Mouse (Mus musculus): ENCODE results near the gene Izumo2. TPM values are rescaled to one million over a fixed set of nuclear protein-coding genes. Genes with fewer than 3 reads are reported as not detected.
A peak's percentile ranks its signal among the peaks of the same experiment; 100 is the strongest.

Izumo2 gene
- total and polyA plus RNA-seq, 3 experiments, result not detected

- dilution Hi-C loops (cut with MboI; ENCODE audit: extremely low pct_ligation_motif_present, extremely low pct_unique_long_range_greater_than_20kb, low sequenced_read_pairs) (no loop called here), in situ Hi-C loops (cut with MboI; ENCODE audit: low pct_ligation_motif_present, low pct_unique_long_range_greater_than_20kb, low sequenced_read_pairs) (no loop called here)
- Histone ChIP-seq H3K4me1 (ENCODE audit: control insufficient read depth in 1 of 2, insufficient read depth in 2 of 2) (no peaks in the 10 kb centered on the region), H3K36me3 (replicated peaks in 1 of 2; ENCODE audit: control insufficient read depth in 1 of 2, insufficient read depth in 1 of 2, low read length in 1 of 2) (no peaks in the 10 kb centered on the region), H3K27me3 (replicated peaks) (no peaks in the 10 kb centered on the region), H3K9ac (ENCODE audit: insufficient read depth, low read depth) (no peak overlapping the region), H3K4me3 (replicated peaks in 1 of 3; ENCODE audit: low read depth in 2 of 3, low read length in 2 of 3, poor library complexity in 1 of 3) (no peak overlapping the region), H3K9me3 (replicated peaks; ENCODE audit: low read length) (no peaks in the 10 kb centered on the region), H3K79me2 (replicated peaks; ENCODE audit: control insufficient read depth, extremely low read depth, insufficient read depth, poor library complexity, severe bottlenecking) (no peaks in the 10 kb centered on the region), H3K27ac (ENCODE audit: insufficient read depth, low read depth) (no peak overlapping the region), H3K4me2 (ENCODE audit: insufficient read depth, low read depth, poor library complexity, severe bottlenecking) (no peak overlapping the region)
- no peak for TF ChIP-seq ZC3H11A (IDR thresholded peaks at IDR 0.05; ENCODE audit: low read depth, low read length)
- no peak for TF ChIP-seq MYC (IDR thresholded peaks at IDR 0.05; ENCODE audit: low read depth, low read length)
- no peak for TF ChIP-seq TBP (conservative IDR thresholded peaks at IDR 0.05; ENCODE audit: low read depth, low read length)
- no peak for TF ChIP-seq USF1 (IDR thresholded peaks at IDR 0.05; ENCODE audit: low read depth, low read length)
- peak; percentile 58 to 61 for TF ChIP-seq CTCF (conservative IDR thresholded peaks at IDR 0.05 in 1 of 2, IDR thresholded peaks at IDR 0.05 in 1 of 2; ENCODE audit: low read depth in 2 of 2, low read length in 2 of 2)
- no peak for TF ChIP-seq CHD2 (IDR thresholded peaks at IDR 0.05; ENCODE audit: low read length)
- peak; percentile 32 for TF ChIP-seq RAD21 (IDR thresholded peaks at IDR 0.05; ENCODE audit: low read depth, low read length)
- no peak for TF ChIP-seq GABPA (IDR thresholded peaks at IDR 0.05; ENCODE audit: insufficient replicate concordance, low read depth, low read length)
- peak; percentile 34 for DNase-seq (ENCODE audit: extremely low read depth)
Measured at GRCm38 (mm10) chr7:44704363-44704762, 4.2 kb upstream of the Izumo2 start.

GRCm38 (mm10) chr7:44705086-44705485 lies 3.5 kb upstream of the Izumo2 start:
- Histone ChIP-seq H3K27me3 (replicated peaks) (no peaks in the 10 kb centered on the region), H3K4me1 (ENCODE audit: control insufficient read depth in 1 of 2, insufficient read depth in 2 of 2) (no peaks in the 10 kb centered on the region), H3K9ac (ENCODE audit: insufficient read depth, low read depth) (no peak overlapping the region), H3K79me2 (replicated peaks; ENCODE audit: control insufficient read depth, extremely low read depth, insufficient read depth, poor library complexity, severe bottlenecking) (no peaks in the 10 kb centered on the region), H3K36me3 (replicated peaks in 1 of 2; ENCODE audit: control insufficient read depth in 1 of 2, insufficient read depth in 1 of 2, low read length in 1 of 2) (no peaks in the 10 kb centered on the region), H3K4me3 (replicated peaks in 1 of 3; ENCODE audit: low read depth in 2 of 3, low read length in 2 of 3, poor library complexity in 1 of 3) (no peak overlapping the region), H3K4me2 (ENCODE audit: insufficient read depth, low read depth, poor library complexity, severe bottlenecking) (no peak overlapping the region), H3K9me3 (replicated peaks; ENCODE audit: low read length) (peaks cover 2% of the 10 kb centered on the region), H3K27ac (ENCODE audit: insufficient read depth, low read depth) (no peak overlapping the region)
- DNase-seq (ENCODE audit: extremely low read depth), result no peak
- in situ Hi-C loops (cut with MboI; ENCODE audit: low pct_ligation_motif_present, low pct_unique_long_range_greater_than_20kb, low sequenced_read_pairs), result no loop called here
- TF ChIP-seq ZKSCAN1 (IDR thresholded peaks at IDR 0.05; ENCODE audit: borderline replicate concordance, low read depth, low read length) (no peak), CTCF (conservative IDR thresholded peaks at IDR 0.05 in 1 of 2, IDR thresholded peaks at IDR 0.05 in 1 of 2; ENCODE audit: low read depth in 2 of 2, low read length in 2 of 2) (0 out of 4 replicates have a peak, but pooled peaks of 1 of the 2 experiments have one; percentile 2)
- dilution Hi-C loops (cut with MboI; ENCODE audit: extremely low pct_ligation_motif_present, extremely low pct_unique_long_range_greater_than_20kb, low sequenced_read_pairs), result no loop called here

GRCm38 (mm10) chr7:44706322-44706721 lies 2.2 kb upstream of the Izumo2 start:
- H3K79me2 ChIP-seq (replicated peaks; ENCODE audit: control insufficient read depth, extremely low read depth, insufficient read depth, poor library complexity, severe bottlenecking), result no peaks in the 10 kb centered on the region
- peaks cover 2% of the 10 kb centered on the region for H3K9me3 ChIP-seq (replicated peaks; ENCODE audit: low read length)
- in situ Hi-C loops (cut with MboI; ENCODE audit: low pct_ligation_motif_present, low pct_unique_long_range_greater_than_20kb, low sequenced_read_pairs), result no loop called here
- no peak overlapping the region for H3K27ac ChIP-seq (ENCODE audit: insufficient read depth, low read depth)
- no peak overlapping the region for H3K4me3 ChIP-seq (replicated peaks in 1 of 3; ENCODE audit: low read depth in 2 of 3, low read length in 2 of 3, poor library complexity in 1 of 3)
- peak; percentile 41 for DNase-seq (ENCODE audit: extremely low read depth)
- dilution Hi-C loops (cut with MboI; ENCODE audit: extremely low pct_ligation_motif_present, extremely low pct_unique_long_range_greater_than_20kb, low sequenced_read_pairs), result no loop called here
- H3K4me2 ChIP-seq (ENCODE audit: insufficient read depth, low read depth, poor library complexity, severe bottlenecking), result no peak overlapping the region
- no peak for TF ChIP-seq TBP (conservative IDR thresholded peaks at IDR 0.05; ENCODE audit: low read depth, low read length)
- no peak for TF ChIP-seq CHD2 (IDR thresholded peaks at IDR 0.05; ENCODE audit: low read length)
- no peak for TF ChIP-seq USF1 (IDR thresholded peaks at IDR 0.05; ENCODE audit: low read depth, low read length)
- TF ChIP-seq RAD21 (IDR thresholded peaks at IDR 0.05; ENCODE audit: low read depth, low read length), result peak; percentile 22
- TF ChIP-seq CTCF (conservative IDR thresholded peaks at IDR 0.05 in 1 of 2, IDR thresholded peaks at IDR 0.05 in 1 of 2; ENCODE audit: low read depth in 2 of 2, low read length in 2 of 2), result peak in 1 of 2 experiments; percentile 37; a peak in 2 of 4 replicates
- no peak for TF ChIP-seq PAX5 (IDR thresholded peaks at IDR 0.05; ENCODE audit: low read length)
- TF ChIP-seq NRF1 (IDR thresholded peaks at IDR 0.05; ENCODE audit: low read depth, low read length), result no peak
- TF ChIP-seq NELFE (IDR thresholded peaks at IDR 0.05; ENCODE audit: low read depth, low read length), result no peak
- no peak for TF ChIP-seq IRF4 (IDR thresholded peaks at IDR 0.05; ENCODE audit: low read depth, low read length)
- TF ChIP-seq MAX (IDR thresholded peaks at IDR 0.05; ENCODE audit: low read length), result no peak
- TF ChIP-seq ZMIZ1 (IDR thresholded peaks at IDR 0.05; ENCODE audit: low read depth, low read length), result no peak
- TF ChIP-seq ZNF384 (IDR thresholded peaks at IDR 0.05; ENCODE audit: low read depth, low read length), result peak; percentile 40; the same call in 1 of the 2 replicates
- TF ChIP-seq E2F4 (IDR thresholded peaks at IDR 0.05; ENCODE audit: insufficient replicate concordance, low read depth, low read length), result no peak
- no peak for TF ChIP-seq USF2 (conservative IDR thresholded peaks at IDR 0.05; ENCODE audit: low read depth, low read length)
- no peak for TF ChIP-seq ELF1 (IDR thresholded peaks at IDR 0.05; ENCODE audit: low read depth, low read length)
- no peak for TF ChIP-seq UBTF (IDR thresholded peaks at IDR 0.05; ENCODE audit: low read depth, low read length)
- no peak for TF ChIP-seq MEF2A (IDR thresholded peaks at IDR 0.05; ENCODE audit: borderline replicate concordance, low read depth, low read length)
- H3K27me3 ChIP-seq (replicated peaks), result no peaks in the 10 kb centered on the region
- no peaks in the 10 kb centered on the region for H3K36me3 ChIP-seq (replicated peaks in 1 of 2; ENCODE audit: control insufficient read depth in 1 of 2, insufficient read depth in 1 of 2, low read length in 1 of 2)
- no peaks in the 10 kb centered on the region for H3K4me1 ChIP-seq (ENCODE audit: control insufficient read depth in 1 of 2, insufficient read depth in 2 of 2)
- H3K9ac ChIP-seq (ENCODE audit: insufficient read depth, low read depth), result no peak overlapping the region
